Mouse (Mus musculus) lung, adult 18-20 months (tissue): ENCODE measurements around the gene 6030498E09Rik.

Source experiments
- DNase-seq, 2 experiments: peaks; one replicate each; pipeline ENCODE4 v3.0.0; 2022; ENCODE audit warnings: mixed read lengths in 2 of 2

6030498E09Rik gene

GRCm38 (mm10) chrX:38772478-38772877 is at the start of gene 6030498E09Rik:
6030498E09Rik (plus strand) TSS chrX:38772671.
- no peak for DNase-seq

- DNase-seq = no peak
Observed at GRCm38 (mm10) chrX:38730081-38730480, 42.4 kb upstream of the 6030498E09Rik start.

GRCm38 (mm10) chrX:38730639-38731038 is 41.8 kb upstream of the 6030498E09Rik start:
- DNase-seq = no peak

DNA sequence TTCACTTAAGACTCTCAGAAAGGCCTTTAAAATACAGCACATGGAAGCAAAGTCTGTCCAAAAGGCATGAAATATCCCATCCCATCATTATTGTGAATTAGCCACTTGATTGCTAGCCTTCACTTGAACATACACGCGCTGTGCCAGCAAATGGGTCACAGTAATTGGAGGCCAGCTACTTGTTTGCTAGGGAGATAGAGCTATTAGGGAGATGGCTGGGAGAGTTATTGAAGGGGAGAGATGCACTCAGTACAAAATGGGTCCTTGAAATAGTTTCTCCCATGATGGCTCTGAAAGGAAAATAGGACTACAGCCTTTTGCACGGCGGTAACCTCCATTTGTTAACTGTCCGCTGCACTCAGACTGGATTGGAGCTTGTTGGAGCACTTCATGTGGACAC is 38.8 kb upstream of the 6030498E09Rik start:
- DNase-seq = no peak

DNA sequence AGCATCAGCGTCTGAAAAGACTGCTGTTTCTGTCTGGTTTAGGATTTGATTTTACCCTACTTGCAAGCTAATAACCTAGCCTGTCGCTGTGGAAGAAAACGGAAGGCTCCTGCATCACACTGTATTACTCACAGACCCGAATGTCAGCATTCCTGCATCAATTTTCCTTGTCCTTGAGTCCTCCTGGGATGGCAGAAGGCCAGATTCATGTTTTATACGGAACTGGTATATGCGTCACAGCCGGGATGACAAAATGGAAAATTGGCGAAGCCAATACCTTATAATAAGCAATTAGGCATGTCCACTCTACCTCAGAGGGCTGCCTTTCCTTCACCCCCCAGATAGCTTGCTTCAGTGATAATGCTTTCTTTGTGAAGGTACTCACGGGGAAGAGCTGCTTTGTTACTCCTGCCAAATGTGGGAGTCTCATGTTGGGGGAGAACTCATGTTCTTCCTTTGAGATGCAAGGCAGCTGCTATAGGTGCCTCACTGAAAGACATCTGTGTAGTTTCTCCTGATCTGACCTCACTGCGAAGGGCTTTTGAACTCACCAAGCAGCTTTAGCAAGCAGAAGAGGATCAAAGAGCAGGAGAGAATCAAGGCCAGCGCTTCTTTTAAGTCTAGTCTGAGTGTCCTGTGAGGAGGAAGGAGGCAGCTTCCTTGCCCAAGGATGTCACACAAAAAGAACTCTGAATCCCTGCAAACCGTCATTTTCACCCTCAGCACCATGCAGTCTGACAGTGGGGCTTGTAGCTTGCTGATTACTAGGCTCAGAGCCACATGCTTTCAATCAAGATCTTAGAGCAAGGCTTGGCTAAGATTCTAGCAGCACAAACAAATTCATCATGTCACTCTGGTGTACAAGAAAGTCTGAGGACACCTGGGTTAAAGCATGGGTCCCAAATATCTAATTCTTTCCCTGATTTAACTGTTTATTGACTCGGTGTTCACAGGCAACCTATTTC is 37.3 kb upstream of the 6030498E09Rik start:
- no peak for DNase-seq

GRCm38 (mm10) chrX:38771453-38771852 is 1.0 kb upstream of the 6030498E09Rik start:
- DNase-seq = no peak

DNA sequence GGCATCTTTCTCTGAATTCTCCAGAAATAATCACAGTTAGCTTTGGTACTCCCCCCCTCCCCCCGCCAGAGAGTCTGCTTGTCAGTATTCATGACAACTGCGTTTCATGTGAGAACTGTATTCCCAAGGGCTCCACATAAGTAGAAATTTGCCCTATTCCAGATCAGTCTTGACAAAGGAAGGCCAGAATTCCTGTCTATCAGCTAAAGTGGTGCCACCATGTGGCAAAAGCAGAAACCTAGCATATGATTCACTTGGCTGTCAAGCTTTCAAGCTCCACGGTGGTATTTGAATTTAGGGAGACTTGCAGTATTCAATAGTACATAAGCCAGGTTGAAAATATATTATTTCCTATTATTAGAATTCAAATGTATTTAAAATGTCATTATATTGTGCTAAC is 585 bp upstream of the 6030498E09Rik start:
- DNase-seq = no peak

DNA sequence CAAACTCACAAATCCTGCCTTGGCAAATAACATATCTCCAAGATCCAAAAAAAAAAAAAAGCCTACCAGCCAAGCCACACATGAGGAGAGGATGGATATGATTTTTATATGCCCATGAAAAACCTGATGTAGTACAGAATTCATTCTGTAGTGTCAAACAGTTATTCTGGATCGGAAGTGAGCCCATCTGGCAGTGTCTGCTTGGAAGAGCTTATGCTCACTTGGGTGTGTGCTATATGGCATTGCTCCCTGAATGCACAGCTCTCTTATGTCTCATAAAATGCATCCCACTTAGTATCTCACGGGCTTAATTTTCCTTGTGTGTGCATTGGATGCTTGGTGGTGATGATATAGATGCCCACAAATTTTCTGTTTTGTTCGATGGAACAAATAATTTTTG is 21.9 kb downstream of the 6030498E09Rik start:
- no peak for DNase-seq

GRCm38 (mm10) chrX:38813934-38814333 is 41.5 kb downstream of the 6030498E09Rik start:
- no peak for DNase-seq

DNA sequence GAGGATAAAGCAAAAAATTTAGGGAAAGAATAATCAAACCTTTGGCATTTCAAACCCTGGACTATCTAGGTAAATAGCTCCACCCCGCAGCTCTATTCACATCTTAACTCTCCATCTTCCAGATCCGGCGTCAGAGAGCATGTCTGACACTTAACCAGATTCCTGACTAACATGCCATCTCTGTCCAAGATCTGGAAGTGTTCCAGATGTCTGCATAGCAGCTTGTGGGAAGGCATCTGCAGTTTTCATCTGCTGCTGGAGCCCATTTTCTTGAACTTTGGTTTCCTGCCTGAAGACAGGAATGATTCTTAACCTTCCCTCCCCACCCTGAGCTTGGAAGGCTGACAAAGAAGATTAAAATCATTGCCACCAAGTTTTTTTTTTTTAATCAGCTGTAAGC is 44.4 kb downstream of the 6030498E09Rik start:
- DNase-seq = no peak

DNA sequence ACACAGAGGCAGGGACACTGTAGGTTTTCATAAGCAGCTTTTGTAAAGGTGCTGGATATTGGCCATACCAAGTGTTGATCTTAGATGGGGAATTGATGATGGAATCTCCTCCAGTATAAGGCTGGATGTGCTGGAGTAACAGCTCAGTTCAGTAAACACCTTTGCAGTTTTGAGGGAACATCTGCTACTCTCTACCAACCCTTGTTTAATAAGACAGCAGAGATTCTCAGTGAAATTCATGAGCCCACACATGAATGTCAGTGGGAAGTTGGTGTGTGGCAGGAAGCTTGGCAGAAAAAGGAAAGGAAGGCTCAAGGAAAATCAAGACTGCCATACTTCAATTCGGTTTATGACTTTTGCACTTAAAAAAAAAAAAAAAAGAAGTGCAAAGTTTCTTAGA is 186.1 kb downstream of the 6030498E09Rik start:
- DNase-seq = no peak

DNA sequence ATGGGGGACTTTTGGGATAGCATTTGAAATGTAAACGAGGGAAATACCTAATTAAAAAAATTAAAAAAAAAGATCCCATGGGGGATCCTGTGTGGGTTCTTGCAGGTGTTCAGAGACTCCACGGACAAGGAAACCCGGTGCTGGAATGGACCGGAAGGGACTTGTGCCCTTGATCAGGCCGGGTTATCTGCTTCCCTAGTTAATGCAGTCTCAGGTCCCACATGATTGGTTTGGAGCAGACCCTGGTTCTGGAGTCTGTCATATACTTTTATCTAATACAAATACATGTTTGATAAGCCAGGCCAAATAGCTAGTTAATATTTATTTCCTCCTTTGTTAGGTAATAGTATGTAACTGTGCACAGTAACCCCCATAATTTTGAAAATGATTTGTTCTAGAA is 223.8 kb downstream of the 6030498E09Rik start:
- DNase-seq = no peak
